Comparison of ENCODE assay signal across 15 mouse cellular contexts in the genomic region with DNA sequence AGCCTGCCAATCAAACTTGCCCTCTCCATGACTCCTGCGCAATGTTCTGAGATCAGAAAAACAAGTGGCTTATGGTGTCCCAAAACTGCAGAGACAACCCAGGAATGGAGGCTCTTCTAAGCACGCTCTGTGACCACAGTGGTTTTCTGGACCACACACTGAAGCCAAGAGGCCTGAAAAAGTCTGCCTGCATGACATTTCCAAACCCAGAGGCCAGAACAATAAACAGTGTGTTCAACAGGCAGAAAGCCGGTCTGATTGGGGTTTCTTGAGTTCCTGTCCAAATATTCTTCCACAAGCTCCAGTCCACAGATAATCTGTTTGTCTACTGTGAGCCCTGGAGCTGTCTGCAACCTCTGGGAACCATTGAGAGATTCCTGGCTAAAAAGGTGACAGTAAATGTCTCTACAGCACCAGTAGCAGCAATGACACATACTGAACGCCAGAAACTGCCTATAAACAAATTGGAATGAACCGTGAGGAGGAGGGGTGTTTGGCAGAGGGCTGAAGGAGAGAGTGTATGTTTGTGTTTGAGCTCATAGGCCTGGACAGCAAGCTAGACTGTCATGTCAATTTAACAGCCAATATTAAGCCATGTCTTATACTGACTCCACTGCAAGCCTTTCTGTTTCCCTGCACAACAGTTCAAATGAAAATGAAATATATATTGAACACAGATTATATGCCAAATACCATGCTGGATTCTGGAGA.
DNase-seq lines count a peak whose midpoint lies in the region; ATAC-seq and TF ChIP-seq lines count a peak whose summit lies in the region.
"Had no signal": no experiment of that assay in that cellular context is flagged by ENCODE, and none has a peak within 500 bp of the region (broad histone marks: within the 10 kb centered on the region; RNA-seq: fewer than 3 reads in every experiment).

No protein-coding gene starts in this region.

- 0 out of 2 replicates have a peak, but pooled peaks have one; percentile 29 for ATAC-seq in hindbrain, postnatal 0 days
- ATAC-seq in hindbrain, embryonic 12.5 days (ENCODE audit: low FRiP score), result no peak
- ATAC-seq in lung, postnatal 0 days, result peak; percentile 83
- ATAC-seq in forebrain, embryonic 14.5 days, result no peak

- no peak overlapping the region for H3K4me3 ChIP-seq in hindbrain, postnatal 0 days (ENCODE audit: low read length)
- no peak overlapping the region for H3K4me3 ChIP-seq in hindbrain, embryonic 12.5 days
- H3K4me3 ChIP-seq in lung, postnatal 0 days (ENCODE audit: low read depth, low read length), result no peak overlapping the region
- H3K4me3 ChIP-seq in forebrain, embryonic 14.5 days (ENCODE audit: low read depth, low read length), result no peak overlapping the region
- H3K4me3 ChIP-seq: forebrain, embryonic 12.5 days; hindbrain, embryonic 10.5 days; left cerebral cortex, adult 2 months; megakaryocyte, embryonic 14.5 days; myocyte had no signal

- TF ChIP-seq CTCF in hindbrain, postnatal 0 days (IDR thresholded peaks at IDR 0.05; ENCODE audit: low read depth), result no peak
- no peak for TF ChIP-seq CTCF in lung, postnatal 0 days (IDR thresholded peaks at IDR 0.05)

- H3K4me1 ChIP-seq in hindbrain, postnatal 0 days (ENCODE audit: insufficient read depth, low read length), result no peaks in the 10 kb centered on the region
- H3K4me1 ChIP-seq in hindbrain, embryonic 12.5 days, result peaks cover 7% of the 10 kb centered on the region
- H3K4me1 ChIP-seq in lung, postnatal 0 days (ENCODE audit: insufficient read depth, low read depth, low read length), result no peaks in the 10 kb centered on the region
- H3K4me1 ChIP-seq in forebrain, embryonic 14.5 days (ENCODE audit: control insufficient read depth, insufficient read depth, low read length), result peaks cover 13% of the 10 kb centered on the region
- H3K4me1 ChIP-seq: megakaryocyte, embryonic 14.5 days had no signal

- no peaks in the 10 kb centered on the region for H3K9me3 ChIP-seq in hindbrain, postnatal 0 days (ENCODE audit: low read length)
- no peaks in the 10 kb centered on the region for H3K9me3 ChIP-seq in hindbrain, embryonic 12.5 days (replicated peaks)
- H3K9me3 ChIP-seq in lung, postnatal 0 days (ENCODE audit: low read length), result no peaks in the 10 kb centered on the region
- H3K9me3 ChIP-seq in forebrain, embryonic 14.5 days (replicated peaks; ENCODE audit: control insufficient read depth, low read length), result no peaks in the 10 kb centered on the region
- H3K9me3 ChIP-seq: forebrain, embryonic 12.5 days; hindbrain, embryonic 10.5 days; megakaryocyte, embryonic 14.5 days had no signal

- no peak for TF ChIP-seq EP300 in lung, postnatal 0 days (IDR thresholded peaks at IDR 0.05)

- no peak overlapping the region for H3K27ac ChIP-seq in hindbrain, postnatal 0 days
- H3K27ac ChIP-seq in hindbrain, embryonic 12.5 days, result no peak overlapping the region
- 0 out of 2 replicates have a peak overlapping the region, but pooled peaks have one; percentile 20 for H3K27ac ChIP-seq in lung, postnatal 0 days (ENCODE audit: low read length)
- no peak overlapping the region for H3K27ac ChIP-seq in forebrain, embryonic 14.5 days (ENCODE audit: low read depth, low read length)
- H3K27ac ChIP-seq: forebrain, embryonic 12.5 days; hindbrain, embryonic 10.5 days; left cerebral cortex, adult 2 months had no signal

- no peaks in the 10 kb centered on the region for H3K27me3 ChIP-seq in hindbrain, postnatal 0 days (ENCODE audit: insufficient read depth, low read length)
- no peaks in the 10 kb centered on the region for H3K27me3 ChIP-seq in hindbrain, embryonic 12.5 days
- no peaks in the 10 kb centered on the region for H3K27me3 ChIP-seq in lung, postnatal 0 days (replicated peaks; ENCODE audit: insufficient read depth, low read length)
- no peaks in the 10 kb centered on the region for H3K27me3 ChIP-seq in forebrain, embryonic 14.5 days (replicated peaks; ENCODE audit: control insufficient read depth, insufficient read depth, low read length)
- H3K27me3 ChIP-seq: forebrain, embryonic 12.5 days; megakaryocyte, embryonic 14.5 days had no signal

- DNase-seq in hindbrain, postnatal 0 days (ENCODE audit: low spot score), result no peak
- DNase-seq in Muller cell, postnatal 12 days (ENCODE audit: inconsistent ontology term), result peak; percentile 92
- peak; percentile 14 for DNase-seq in gonadal fat pad, adult 2 months (ENCODE audit: low read depth)
- peak; percentile 73 for DNase-seq in lung, postnatal 0 days (ENCODE audit: low spot score)
- no peak for DNase-seq in spleen, postnatal 36 days (ENCODE audit: low spot score in 2 of 2)
- no peak for DNase-seq in forebrain, embryonic 14.5 days (ENCODE audit: low spot score)
- no peak for DNase-seq in adrenal gland, postnatal 36 days
- DNase-seq: liver; thymus, postnatal 4 days had no signal

- H3K4me2 ChIP-seq in hindbrain, postnatal 0 days (ENCODE audit: low read depth, low read length), result no peak overlapping the region
- no peak overlapping the region for H3K4me2 ChIP-seq in hindbrain, embryonic 12.5 days (replicated peaks)
- H3K4me2 ChIP-seq in lung, postnatal 0 days (replicated peaks; ENCODE audit: low read depth, low read length), result no peak overlapping the region
- H3K4me2 ChIP-seq in forebrain, embryonic 14.5 days (ENCODE audit: low read length), result no peak overlapping the region
- H3K4me2 ChIP-seq: forebrain, embryonic 12.5 days had no signal

- H3K36me3 ChIP-seq in hindbrain, postnatal 0 days (ENCODE audit: insufficient read depth, low read length), result no peaks in the 10 kb centered on the region
- no peaks in the 10 kb centered on the region for H3K36me3 ChIP-seq in hindbrain, embryonic 12.5 days
- H3K36me3 ChIP-seq in lung, postnatal 0 days (ENCODE audit: insufficient read depth, low read length), result no peaks in the 10 kb centered on the region
- no peaks in the 10 kb centered on the region for H3K36me3 ChIP-seq in forebrain, embryonic 14.5 days (ENCODE audit: control insufficient read depth, insufficient read depth, low read length)
- H3K36me3 ChIP-seq: forebrain, embryonic 12.5 days; hindbrain, embryonic 10.5 days had no signal

- 53% methylated on average over 5 of the region's 5 CpGs for WGBS in hindbrain, postnatal 0 days
- WGBS in hindbrain, embryonic 12.5 days, result 67% methylated on average over 5 of the region's 5 CpGs
- 27% methylated on average over 5 of the region's 5 CpGs for WGBS in lung, postnatal 0 days
- 64% methylated on average over 5 of the region's 5 CpGs for WGBS in forebrain, embryonic 14.5 days

- H3K9ac ChIP-seq in hindbrain, postnatal 0 days (replicated peaks; ENCODE audit: low read length), result no peak overlapping the region
- no peak overlapping the region for H3K9ac ChIP-seq in hindbrain, embryonic 12.5 days
- no peak overlapping the region for H3K9ac ChIP-seq in lung, postnatal 0 days (replicated peaks; ENCODE audit: low read depth)
- no peak overlapping the region for H3K9ac ChIP-seq in forebrain, embryonic 14.5 days (ENCODE audit: low read length)
- H3K9ac ChIP-seq: forebrain, embryonic 12.5 days had no signal

Comparison
In these comparisons a context has a peak if more than half of its experiments do, and no peak if none do; other contexts are left out.
1. ATAC-seq: peak in hindbrain, postnatal 0 days (single experiment) and lung, postnatal 0 days (single experiment); none in hindbrain, embryonic 12.5 days (single experiment) and forebrain, embryonic 14.5 days (single experiment).
2. DNase-seq: peak in Muller cell, postnatal 12 days (single experiment), gonadal fat pad, adult 2 months (single experiment) and lung, postnatal 0 days (single experiment); none in hindbrain, postnatal 0 days (single experiment), spleen, postnatal 36 days (0 of 2), forebrain, embryonic 14.5 days (single experiment) and adrenal gland, postnatal 36 days (0 of 2).